ENCODE assay signal across 8 mouse cellular contexts in genomic region chr4:118291231-118291630, GRCm38 (mm10). TPM values are rescaled to one million over a fixed set of nuclear protein-coding genes. Genes with fewer than 3 reads are reported as not detected.
DNase-seq lines count a peak whose midpoint lies in the region; ATAC-seq lines count a peak whose summit lies in the region.

TSS of gene Ptprf (minus strand) at chr4:118291405.

- peak within 1 kb of the TSS; percentile 88 for H3K27ac ChIP-seq in hindbrain, embryonic 14.5 days

- 0 out of 2 replicates have a peak, but pooled peaks cover 10% of the 10 kb centered on the region for H3K36me3 ChIP-seq in hindbrain, embryonic 14.5 days (replicated peaks; ENCODE audit: control insufficient read depth, insufficient read depth)

- H3K9me3 ChIP-seq in hindbrain, embryonic 14.5 days (ENCODE audit: control insufficient read depth, low read length): no peaks in the 10 kb centered on the region

- H3K4me3 ChIP-seq in hindbrain, embryonic 14.5 days (replicated peaks; ENCODE audit: low read length): peak within 1 kb of the TSS; percentile 93

- ATAC-seq in hindbrain, embryonic 14.5 days (ENCODE audit: low FRiP score): peak; percentile 60

- 2% methylated on average over 40 of the region's 50 CpGs for WGBS in hindbrain, embryonic 14.5 days

- peak within 1 kb of the TSS; percentile 85 for H3K4me2 ChIP-seq in hindbrain, embryonic 14.5 days (replicated peaks)

- peak within 1 kb of the TSS; percentile 93 for H3K9ac ChIP-seq in hindbrain, embryonic 14.5 days

- no peaks in the 10 kb centered on the region for H3K27me3 ChIP-seq in hindbrain, embryonic 14.5 days (ENCODE audit: control insufficient read depth, insufficient read depth, low read length)

- H3K4me1 ChIP-seq in hindbrain, embryonic 14.5 days (replicated peaks; ENCODE audit: control insufficient read depth, insufficient read depth, low read length): peaks cover 23% of the 10 kb centered on the region

- DNase-seq in NIH3T3 (ENCODE audit: low read depth): peak; percentile 78
- peak; percentile 58 for DNase-seq in cerebellum, adult 8-10 months
- peak; percentile 23 to 82 for DNase-seq in frontal cortex, adult 2 months (ENCODE audit: extremely low spot score in 1 of 2, low spot score in 1 of 2)
- DNase-seq in hindbrain, embryonic 14.5 days (ENCODE audit: low spot score): peak; percentile 81
- peak; percentile 69 to 76 for DNase-seq in layer of hippocampus, postnatal 25 days (ENCODE audit: extremely low spot score in 1 of 2, low spot score in 1 of 2)
- DNase-seq in lung, postnatal 10 days: peak; percentile 86
- DNase-seq in right cerebral cortex, postnatal 14 days: peak; percentile 84
- DNase-seq in natural killer cell, adult 2 months (ENCODE audit: low spot score in 2 of 2): no peak

RNA-seq across cellular contexts. Expression of gene Ptprf, which starts in this region (rescaled TPM):
- polyA plus RNA-seq in frontal cortex, adult 2 months (2012; rRNA removed): 48.7 and 61.0 TPM in 2 replicates
- 67.1 and 68.2 TPM in 2 replicates for polyA plus RNA-seq in hindbrain, embryonic 14.5 days (2014; fragmentation: Nextera tagmentation; extraction: Ambion mirVana)
- total RNA-seq in layer of hippocampus, postnatal 25 days (2021): 10 to 100 TPM; 86.9 to 88.0 TPM

Comparison
In these comparisons a context has a peak if more than half of its experiments do, and no peak if none do; other contexts are left out.
1. DNase-seq: peak in NIH3T3 (single experiment), cerebellum, adult 8-10 months (single experiment), frontal cortex, adult 2 months (2 of 2), hindbrain, embryonic 14.5 days (single experiment), layer of hippocampus, postnatal 25 days (2 of 2), lung, postnatal 10 days (single experiment) and right cerebral cortex, postnatal 14 days (single experiment); none in natural killer cell, adult 2 months (0 of 2).